Mouse (Mus musculus) gastrocnemius, postnatal 36 days (tissue): Measurements from ENCODE around the gene Gstm2. TPM values are rescaled to one million over a fixed set of nuclear protein-coding genes. Genes with fewer than 3 reads are reported as not detected.
"Not testable (repeated sequence)": the region's sequence is repeated elsewhere in the genome, so short reads cannot be mapped to it uniquely, and the experiment has no call there.

Source experiments
- DNase-seq, 2 experiments: peaks; one replicate each; pipeline ENCODE4 v3.0.0; 2022
- intact Hi-C: fragments of 180-260 bp; cut with DNase I; formaldehyde crosslinking; loops from one replicate; pipeline ENCODE4 v1.15.1; 2025
- total RNA-seq, 2 experiments: library from RNA; stranded (reverse); gene quantifications; 2 replicates each; pipeline ENCODE4 v1.2.3; 2021

The Gstm2 gene
- total RNA-seq, 2 experiments from 2014 or later, result 51.9 to 103 TPM

- intact Hi-C loops, result loop anchor here (5.0 kb wide), 1 partner anchor 202 kb away; the partner anchor contains the start of gene Gpr61
- DNase-seq, result no peak
These were observed 35.7 kb downstream of the Gstm2 start for GRCm38 (mm10) chr3:107950531-107950930.

- DNase-seq, intact Hi-C loops: not testable (repeated sequence)
These were observed 36.8 kb downstream of the Gstm2 start for GRCm38 (mm10) chr3:107949461-107949860.

GRCm38 (mm10) chr3:107945729-107946128 lies 40.5 kb downstream of the Gstm2 start:
- intact Hi-C loops, result no loop called here
- DNase-seq, result no peak

GRCm38 (mm10) chr3:107943239-107943990 lies 42.8 kb downstream of the Gstm2 start, which contains the start of gene Gstm6:
Gstm6 (minus strand) TSS chr3:107943749.
- DNase-seq, result no peak
- intact Hi-C loops, result no loop called here

- intact Hi-C loops, result no loop called here
- no peak for DNase-seq
These were observed 45.0 kb downstream of the Gstm2 start for GRCm38 (mm10) chr3:107941261-107941660.

- intact Hi-C loops, result no loop called here
- DNase-seq, result no peak
These were observed 45.7 kb downstream of the Gstm2 start for GRCm38 (mm10) chr3:107940524-107940923.

- no peak for DNase-seq
- intact Hi-C loops, result loop anchor here (5.0 to 10.0 kb wide), 2 partner anchors 122 to 205 kb away; partner anchors contain the start of gene Gnai3
These were observed 46.4 kb downstream of the Gstm2 start for GRCm38 (mm10) chr3:107939830-107940229.

- DNase-seq, result peak; percentile 77 to 80
- intact Hi-C loops, result loop anchor here (5.0 to 10.0 kb wide), 2 partner anchors 123 to 205 kb away; partner anchors contain the start of gene Gnai3
These were observed 46.9 kb downstream of the Gstm2 start for GRCm38 (mm10) chr3:107939403-107939802.

GRCm38 (mm10) chr3:107935888-107936287 lies 50.4 kb downstream of the Gstm2 start:
- intact Hi-C loops, result loop anchor here (5.0 to 10.0 kb wide), 2 partner anchors 126 to 209 kb away; partner anchors contain the start of gene Gnai3
- no peak for DNase-seq

GRCm38 (mm10) chr3:107935268-107935667 lies 51.0 kb downstream of the Gstm2 start:
- intact Hi-C loops, result loop anchor here (5.0 to 10.0 kb wide), 2 partner anchors 127 to 210 kb away; partner anchors contain the start of gene Gnai3
- DNase-seq, result no peak

GRCm38 (mm10) chr3:107932128-107932527 lies 54.1 kb downstream of the Gstm2 start:
- intact Hi-C loops, result loop anchor here (10.0 kb wide), 1 partner anchor 213 kb away; the partner anchor contains the start of gene Gnai3
- DNase-seq, result no peak

Other genes with a start within 250 kb of the Gstm2 start
- gene Csf1, start 226.0 kb downstream of the Gstm2 start, total RNA-seq, result 1 to 10 TPM; 6.0 to 9.7 TPM
- gene Eps8l3, start 109.2 kb downstream of the Gstm2 start, total RNA-seq, result not detected
- gene Gstm5, start 90.6 kb downstream of the Gstm2 start, total RNA-seq, result 10 to 100 TPM; 66.3 to 72.8 TPM
- 10 to 100 TPM in 1 of 2 experiments, 1 to 10 TPM in 1; 6.3 to 15.8 TPM for gene Gstm7, start 54.6 kb downstream of the Gstm2 start, total RNA-seq
- under 1 TPM; 0.22 to 0.61 TPM for gene Gstm6, start 42.7 kb downstream of the Gstm2 start, total RNA-seq
- not detected for gene Gstm3, start 17.2 kb downstream of the Gstm2 start, total RNA-seq
- 100 to 1,000 TPM; 138 to 202 TPM for gene Gstm1, start 31.5 kb upstream of the Gstm2 start, total RNA-seq
- 10 to 100 TPM; 11.3 to 13.5 TPM for gene Gstm4, start 58.4 kb upstream of the Gstm2 start, total RNA-seq
- gene Ampd2, start 100.2 kb upstream of the Gstm2 start, total RNA-seq, result 1 to 10 TPM; 3.8 TPM
- gene Gnat2, start 106.3 kb upstream of the Gstm2 start, total RNA-seq, result under 1 TPM; 0.25 to 0.28 TPM
- 10 to 100 TPM in 1 of 2 experiments, 1 to 10 TPM in 1; 9.7 to 11.3 TPM for gene Gnai3, start 159.7 kb upstream of the Gstm2 start, total RNA-seq
- gene Gpr61, start 168.4 kb upstream of the Gstm2 start, total RNA-seq, result not detected
- 10 to 100 TPM; 23.3 to 27.5 TPM for gene Amigo1, start 199.9 kb upstream of the Gstm2 start, total RNA-seq
- 1 to 10 TPM; 2.5 to 3.1 TPM for gene Cyb561d1, start 214.8 kb upstream of the Gstm2 start, total RNA-seq
- gene Atxn7l2, start 224.5 kb upstream of the Gstm2 start, total RNA-seq, result 1 to 10 TPM; 5.7 to 6.1 TPM
- gene Sypl2, start 240.2 kb upstream of the Gstm2 start, total RNA-seq, result 100 to 1,000 TPM; 479 to 547 TPM